Mouse (Mus musculus): ENCODE measurements around the gene Calcr. TPM values are rescaled to one million over a fixed set of nuclear protein-coding genes. Genes with fewer than 3 reads are reported as not detected.

The Calcr gene
- total and polyA plus RNA-seq, 3 experiments: not detected

- Histone ChIP-seq H3K79me2 (replicated peaks; ENCODE audit: control insufficient read depth, insufficient read depth, low read length) (no peaks in the 10 kb centered on the region), H3K9ac (ENCODE audit: low read depth, low read length) (no peak overlapping the region), H3K4me1 (ENCODE audit: control insufficient read depth, insufficient read depth, low read length) (no peaks in the 10 kb centered on the region), H3K36me3 (ENCODE audit: control insufficient read depth, insufficient read depth, low read length) (no peaks in the 10 kb centered on the region), H3K27ac (no peak overlapping the region), H3K27me3 (ENCODE audit: control insufficient read depth, insufficient read depth, low read length) (no peaks in the 10 kb centered on the region), H3K4me3 (no peak overlapping the region)
- DNase-seq: no peak
- intact Hi-C loops (cut with DNase I): no loop called here
- 47% methylated on average over 10 of the region's 10 CpGs for WGBS
- no peak for TF ChIP-seq POLR2A (IDR thresholded peaks at IDR 0.05; ENCODE audit: insufficient read depth, low read depth, low read length)
- no peak for TF ChIP-seq CTCF (IDR thresholded peaks at IDR 0.05)
- TF ChIP-seq EP300 (IDR thresholded peaks at IDR 0.05; ENCODE audit: insufficient read depth, low read depth, low read length): no peak
Measured at GRCm38 (mm10) chr6:3664147-3664716, 100.3 kb downstream of the Calcr start.

GRCm38 (mm10) chr6:3658405-3658804 lies 106.1 kb downstream of the Calcr start:
- H3K4me3 ChIP-seq: no peak overlapping the region
- H3K9ac ChIP-seq (ENCODE audit: low read depth, low read length): no peak overlapping the region
- no peaks in the 10 kb centered on the region for H3K79me2 ChIP-seq (replicated peaks; ENCODE audit: control insufficient read depth, insufficient read depth, low read length)
- no peaks in the 10 kb centered on the region for H3K4me1 ChIP-seq (ENCODE audit: control insufficient read depth, insufficient read depth, low read length)
- 85% methylated on average over 4 of the region's 4 CpGs for WGBS
- H3K27ac ChIP-seq: no peak overlapping the region
- TF ChIP-seq POLR2A (IDR thresholded peaks at IDR 0.05; ENCODE audit: insufficient read depth, low read depth, low read length) (no peak), CTCF (IDR thresholded peaks at IDR 0.05) (peak; percentile 41)
- H3K27me3 ChIP-seq (ENCODE audit: control insufficient read depth, insufficient read depth, low read length): no peaks in the 10 kb centered on the region
- DNase-seq: no peak
- intact Hi-C loops (cut with DNase I): no loop called here
- H3K36me3 ChIP-seq (ENCODE audit: control insufficient read depth, insufficient read depth, low read length): no peaks in the 10 kb centered on the region

Small RNA genes lying within 50 kb of the gene (microRNA-seq; reads per million reads assigned to microRNA genes)
- 0 reads per million in 2 experiments for gene Mir489
- gene Mir653: 0 to 0.56 reads per million in 2 experiments

Other genes with a start within 250 kb of the Calcr start
- gene Tfpi2, start 224.2 kb upstream of the Calcr start, total RNA-seq (2021): 1 to 10 TPM; 1.0 to 1.3 TPM
- 0.90 and 1.9 TPM in 2 replicates for gene Tfpi2, start 224.2 kb upstream of the Calcr start, polyA plus RNA-seq (2012; rRNA removed)
- not detected for gene Gngt1, start 229.1 kb upstream of the Calcr start, total RNA-seq (2021)
- gene Gngt1, start 229.1 kb upstream of the Calcr start, polyA plus RNA-seq (2012; rRNA removed): not detected in 2 replicates
- 10 to 100 TPM; 51.2 to 77.2 TPM for gene Gng11, start 239.2 kb upstream of the Calcr start, total RNA-seq (2021)
- gene Gng11, start 239.2 kb upstream of the Calcr start, polyA plus RNA-seq (2012; rRNA removed): 9.4 and 15.2 TPM in 2 replicates

Measured in heart, adult 2 months (tissue).